Mouse (Mus musculus) intestine, postnatal 0 days (tissue): ENCODE measurements around the gene Ube2a. TPM values are rescaled to one million over a fixed set of nuclear protein-coding genes. Genes with fewer than 3 reads are reported as not detected.

ENCODE experiments used
- ATAC-seq: fragments of 200-750 bp; cut with Nextera tagmentation; 2 replicates; pipeline ENCODE4 v1.8.0; 2017; ENCODE audit warnings: mild to moderate bottlenecking, moderate TSS enrichment, moderate library complexity
- H3K27ac ChIP-seq: fragments of 300-500 bp; sonication (generic); 2 replicates; pipeline ENCODE4 v1.5.1; 2014; ENCODE audit warnings: mild to moderate bottlenecking, low read depth, low read length, moderate library complexity
- H3K27me3 ChIP-seq: fragments of 300-500 bp; sonication (generic); replicated peaks from 2 replicates; pipeline ENCODE4 v1.6.1; 2014; ENCODE audit warnings: low read length, mixed read lengths; ENCODE audit not compliant: control insufficient read depth, insufficient read depth
- H3K36me3 ChIP-seq: fragments of 300-500 bp; sonication (generic); 2 replicates; pipeline ENCODE4 v1.6.1; 2014; ENCODE audit warnings: mild to moderate bottlenecking, moderate library complexity; ENCODE audit not compliant: control insufficient read depth, insufficient read depth
- H3K4me1 ChIP-seq: fragments of 300-500 bp; sonication (generic); replicated peaks from 2 replicates; pipeline ENCODE4 v1.6.1; 2014; ENCODE audit warnings: antibody characterized with exemption, low read length, mixed read lengths; ENCODE audit not compliant: control insufficient read depth, insufficient read depth
- H3K4me2 ChIP-seq: fragments of 300-500 bp; sonication (generic); replicated peaks from 2 replicates; pipeline ENCODE4 v1.6.1; 2014; ENCODE audit warnings: low read depth, mild to moderate bottlenecking, moderate library complexity
- H3K4me3 ChIP-seq: fragments of 300-500 bp; sonication (generic); 2 replicates; pipeline ENCODE4 v1.5.1; 2014; ENCODE audit warnings: low read depth, low read length
- H3K9ac ChIP-seq: fragments of 300-500 bp; sonication (generic); 2 replicates; pipeline ENCODE4 v1.6.1; 2014; ENCODE audit warnings: mild to moderate bottlenecking, low read depth, low read length
- H3K9me3 ChIP-seq: fragments of 300-500 bp; sonication (generic); 2 replicates; pipeline ENCODE4 v1.6.1; 2016; ENCODE audit warnings: mixed run types; ENCODE audit not compliant: control insufficient read depth
- CTCF ChIP-seq: sonication (generic); IDR thresholded peaks from 2 replicates; pipeline ENCODE4 v1.5.1; 2016; ENCODE audit warnings: low read depth, mild to moderate bottlenecking, control low read depth, antibody characterized with exemption, moderate library complexity
- WGBS: fragments of 180-500 bp; shearing (Covaris S2); extraction: QIAGEN DNeasy Blood & Tissue Kit; methylation state at CpG from one replicate; pipeline ENCODE4 v1.1.7; 2014; 5-methylcytosine and 5-hydroxymethylcytosine counted together
- polyA plus RNA-seq: library from polyadenylated mRNA; unstranded; fragments of >200 nt; fragmentation: Nextera tagmentation; extraction: Ambion mirVana; gene quantifications from 2 replicates; pipeline ENCODE4 v1.2.1, GENCODE M21; 2015

The Ube2a gene
- polyA plus RNA-seq, 1 experiment from 2014 or later: 168 TPM

DNA sequence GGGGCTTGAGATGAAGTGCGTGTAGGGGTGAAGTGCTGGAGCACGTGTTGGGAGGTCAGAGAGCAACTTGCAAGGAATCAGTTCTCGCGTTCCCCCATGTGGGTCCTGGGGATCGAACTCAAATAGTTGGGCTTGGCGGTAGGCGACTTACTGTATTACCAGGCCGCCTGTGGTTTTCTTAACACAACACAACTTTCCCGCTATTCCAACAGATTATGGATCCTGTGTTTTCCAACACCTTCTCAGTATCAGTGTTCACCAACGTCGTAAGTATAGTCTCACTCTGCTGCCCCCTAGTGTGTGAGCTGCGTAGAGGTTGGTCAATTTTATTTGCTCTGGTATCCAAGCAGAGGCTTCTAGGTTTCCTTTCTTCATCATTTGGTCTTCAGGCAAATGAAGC, 37.6 kb downstream of the Ube2a start:
- no peak overlapping the region for H3K4me2 ChIP-seq
- no peak overlapping the region for H3K4me3 ChIP-seq
- H3K36me3 ChIP-seq: no peaks in the 10 kb centered on the region
- H3K4me1 ChIP-seq: no peaks in the 10 kb centered on the region
- H3K9ac ChIP-seq: no peak overlapping the region
- H3K27ac ChIP-seq: no peak overlapping the region
- TF ChIP-seq CTCF: peak; percentile 75
- ATAC-seq: no peak
- no peaks in the 10 kb centered on the region for H3K27me3 ChIP-seq
- no peaks in the 10 kb centered on the region for H3K9me3 ChIP-seq
- 47% methylated on average over 12 of the region's 12 CpGs for WGBS

DNA sequence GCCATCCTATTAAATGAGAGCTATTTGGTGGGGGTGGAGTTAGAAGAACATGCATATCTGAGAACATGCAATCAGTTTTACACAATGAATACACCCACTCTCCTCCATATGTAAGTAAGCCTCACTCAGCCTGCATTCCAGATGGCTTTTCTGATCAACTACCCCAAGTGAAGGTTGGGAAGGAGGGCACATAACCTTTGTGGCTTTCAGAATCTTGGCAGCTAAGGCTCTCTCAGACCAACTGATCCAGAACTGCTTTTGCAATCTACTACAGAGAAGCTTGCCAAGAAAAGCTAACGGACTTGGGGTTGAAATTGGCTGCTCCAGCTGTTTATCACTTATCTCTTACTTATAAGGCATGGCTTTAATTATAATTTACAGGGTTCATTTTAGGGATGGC, 44.0 kb downstream of the Ube2a start:
- no peak for TF ChIP-seq CTCF
- Histone ChIP-seq H3K36me3 (no peaks in the 10 kb centered on the region), H3K4me3 (no peak overlapping the region), H3K4me2 (no peak overlapping the region), H3K27me3 (no peaks in the 10 kb centered on the region), H3K4me1 (no peaks in the 10 kb centered on the region), H3K27ac (no peak overlapping the region), H3K9ac (no peak overlapping the region), H3K9me3 (no peaks in the 10 kb centered on the region)
- ATAC-seq: no peak
- 71% methylated on average over 1 of the region's 1 CpGs for WGBS

- TF ChIP-seq CTCF: no peak
- 82% methylated on average over 4 of the region's 4 CpGs for WGBS
Observed at GRCm38 (mm10) chrX:36921346-36921745, 47.6 kb downstream of the Ube2a start.

GRCm38 (mm10) chrX:36928791-36929190, 55.1 kb downstream of the Ube2a start:
- Histone ChIP-seq H3K27me3 (no peaks in the 10 kb centered on the region), H3K4me2 (no peak overlapping the region), H3K36me3 (no peaks in the 10 kb centered on the region), H3K4me1 (no peaks in the 10 kb centered on the region), H3K27ac (no peak overlapping the region), H3K4me3 (no peak overlapping the region), H3K9ac (no peak overlapping the region), H3K9me3 (no peaks in the 10 kb centered on the region)
- ATAC-seq: no peak
- 71% methylated on average over 4 of the region's 4 CpGs for WGBS
- TF ChIP-seq CTCF: no peak

More at GRCm38 (mm10) chrX:36921346-36921745, 47.6 kb downstream of the Ube2a start:
- no peak for ATAC-seq
- Histone ChIP-seq H3K36me3 (no peaks in the 10 kb centered on the region), H3K9ac (no peak overlapping the region), H3K27me3 (no peaks in the 10 kb centered on the region), H3K4me2 (no peak overlapping the region), H3K4me3 (no peak overlapping the region), H3K4me1 (no peaks in the 10 kb centered on the region), H3K9me3 (no peaks in the 10 kb centered on the region), H3K27ac (no peak overlapping the region)

GRCm38 (mm10) chrX:36929694-36930093, 56.0 kb downstream of the Ube2a start:
- 63% methylated on average over 4 of the region's 4 CpGs for WGBS
- Histone ChIP-seq H3K4me1 (no peaks in the 10 kb centered on the region), H3K4me2 (no peak overlapping the region), H3K4me3 (no peak overlapping the region), H3K27ac (no peak overlapping the region), H3K27me3 (no peaks in the 10 kb centered on the region), H3K9ac (no peak overlapping the region), H3K36me3 (no peaks in the 10 kb centered on the region), H3K9me3 (no peaks in the 10 kb centered on the region)
- TF ChIP-seq CTCF: no peak
- no peak for ATAC-seq

GRCm38 (mm10) chrX:36930574-36930973, 56.9 kb downstream of the Ube2a start:
- TF ChIP-seq CTCF: peak; percentile 62
- Histone ChIP-seq H3K36me3 (no peaks in the 10 kb centered on the region), H3K4me2 (no peak overlapping the region), H3K4me1 (no peaks in the 10 kb centered on the region), H3K9me3 (no peaks in the 10 kb centered on the region), H3K27ac (no peak overlapping the region), H3K9ac (no peak overlapping the region), H3K27me3 (no peaks in the 10 kb centered on the region), H3K4me3 (no peak overlapping the region)
- ATAC-seq: no peak
- 50% methylated on average over 1 of the region's 1 CpGs for WGBS

Other genes starting within 250 kb of the Ube2a start
- gene Akap17b, start 228.5 kb upstream of the Ube2a start, polyA plus RNA-seq: 3.4 and 3.6 TPM in 2 replicates
- gene Slc25a43, start 130.2 kb upstream of the Ube2a start, polyA plus RNA-seq: 12.8 and 13.7 TPM in 2 replicates
- gene Slc25a5, start 78.2 kb upstream of the Ube2a start, polyA plus RNA-seq: 1,696 and 1,837 TPM in 2 replicates
- 17.8 and 18.1 TPM in 2 replicates for gene C330007P06Rik, start 211 bp downstream of the Ube2a start, polyA plus RNA-seq
- 1.4 TPM in 2 replicates for gene Nkrf, start 29.0 kb downstream of the Ube2a start, polyA plus RNA-seq
- gene Sept6, start 117.9 kb downstream of the Ube2a start, polyA plus RNA-seq: 5.7 and 6.6 TPM in 2 replicates
- not detected in 2 replicates for gene Sowahd, start 174.9 kb downstream of the Ube2a start, polyA plus RNA-seq
- 425 and 450 TPM in 2 replicates for gene Rpl39, start 211.5 kb downstream of the Ube2a start, polyA plus RNA-seq
- gene Upf3b, start 236.4 kb downstream of the Ube2a start, polyA plus RNA-seq: 9.6 and 11.4 TPM in 2 replicates